Mouse (Mus musculus) WW6 (cell line): ENCODE measurements around the gene Akt1s1.

Experiments used
- DNase-seq: peaks from one replicate; pipeline ENCODE4 v3.0.0-alpha.2; 2013; ENCODE audit warnings: low read depth, low spot score

Akt1s1 gene

GRCm38 (mm10) chr7:44826771-44827170 is 22.0 kb upstream of the Akt1s1 start:
- DNase-seq, result no peak

- no peak for DNase-seq
Measured at GRCm38 (mm10) chr7:44828706-44829105, 20.1 kb upstream of the Akt1s1 start.

- no peak for DNase-seq
Measured at GRCm38 (mm10) chr7:44832763-44833162, 16.0 kb upstream of the Akt1s1 start.

GRCm38 (mm10) chr7:44835373-44836015 is 13.3 kb upstream of the Akt1s1 start:
- DNase-seq, result no peak

GRCm38 (mm10) chr7:44836016-44836404 is 12.8 kb upstream of the Akt1s1 start:
- DNase-seq, result no peak

GRCm38 (mm10) chr7:44836423-44837053 is 12.3 kb upstream of the Akt1s1 start:
- no peak for DNase-seq

- DNase-seq, result no peak
Measured at GRCm38 (mm10) chr7:44838073-44838472, 10.7 kb upstream of the Akt1s1 start.

GRCm38 (mm10) chr7:44839171-44839490 is 9.7 kb upstream of the Akt1s1 start:
- DNase-seq, result no peak

- DNase-seq, result no peak
Measured at GRCm38 (mm10) chr7:44839491-44840191, 9.2 kb upstream of the Akt1s1 start.

GRCm38 (mm10) chr7:44840426-44840825 is 8.4 kb upstream of the Akt1s1 start:
- DNase-seq, result no peak

GRCm38 (mm10) chr7:44841825-44842463 is 6.8 kb upstream of the Akt1s1 start:
- no peak for DNase-seq

GRCm38 (mm10) chr7:44845006-44845405 is 3.8 kb upstream of the Akt1s1 start:
- no peak for DNase-seq

- DNase-seq, result no peak
Measured at GRCm38 (mm10) chr7:44846804-44847203, 2.0 kb upstream of the Akt1s1 start.

- no peak for DNase-seq
Measured at GRCm38 (mm10) chr7:44847772-44848171, 1.0 kb upstream of the Akt1s1 start.

GRCm38 (mm10) chr7:44849416-44850111 is 773 bp downstream of the Akt1s1 start:
- no peak for DNase-seq

GRCm38 (mm10) chr7:44850146-44850545 is 1.4 kb downstream of the Akt1s1 start:
- no peak for DNase-seq

GRCm38 (mm10) chr7:44850789-44851624 is 2.2 kb downstream of the Akt1s1 start:
- no peak for DNase-seq

- DNase-seq, result no peak
Measured at GRCm38 (mm10) chr7:44851625-44852234, 2.9 kb downstream of the Akt1s1 start.

GRCm38 (mm10) chr7:44852259-44853027 is 3.7 kb downstream of the Akt1s1 start:
- DNase-seq, result no peak

GRCm38 (mm10) chr7:44853065-44853464 is 4.3 kb downstream of the Akt1s1 start:
- no peak for DNase-seq
